Mouse (Mus musculus) embryonic facial prominence, embryonic 13.5 days (tissue): ENCODE results near the gene Baz2b. TPM values are rescaled to one million over a fixed set of nuclear protein-coding genes. Genes with fewer than 3 reads are reported as not detected.

ENCODE experiments used
- ATAC-seq: fragments of 200-750 bp; cut with Nextera tagmentation; 2 replicates; pipeline ENCODE4 v1.8.0; 2017; ENCODE audit warnings: low read depth; ENCODE audit not compliant: insufficient number of reproducible peaks, insufficient read depth, low FRiP score, low TSS enrichment
- H3K27ac ChIP-seq: fragments of 300-500 bp; sonication (generic); 2 replicates; pipeline ENCODE4 v1.5.1; 2015; ENCODE audit warnings: moderate library complexity, mild to moderate bottlenecking, inconsistent platforms
- H3K27me3 ChIP-seq: fragments of 300-500 bp; sonication (generic); 2 replicates; pipeline ENCODE4 v1.6.1; 2015; ENCODE audit warnings: mild to moderate bottlenecking, inconsistent platforms
- H3K36me3 ChIP-seq: fragments of 300-500 bp; sonication (generic); 2 replicates; pipeline ENCODE4 v1.6.1; 2015; ENCODE audit warnings: mild to moderate bottlenecking, inconsistent platforms
- H3K4me1 ChIP-seq: fragments of 300-500 bp; sonication (generic); 2 replicates; pipeline ENCODE4 v1.6.1; 2015; ENCODE audit warnings: inconsistent platforms
- H3K4me2 ChIP-seq: fragments of 300-500 bp; sonication (generic); 2 replicates; pipeline ENCODE4 v1.6.1; 2015; ENCODE audit warnings: moderate library complexity, mild to moderate bottlenecking, inconsistent platforms
- H3K4me3 ChIP-seq: fragments of 300-500 bp; sonication (generic); 2 replicates; pipeline ENCODE4 v1.5.1; 2015; ENCODE audit warnings: mild to moderate bottlenecking, inconsistent platforms
- H3K9ac ChIP-seq: fragments of 300-500 bp; sonication (generic); 2 replicates; pipeline ENCODE4 v1.6.1; 2015; ENCODE audit warnings: mild to moderate bottlenecking, inconsistent platforms
- H3K9me3 ChIP-seq: fragments of 300-500 bp; sonication (generic); 2 replicates; pipeline ENCODE4 v1.6.1; 2016; ENCODE audit warnings: inconsistent platforms
- WGBS: fragments of 180-500 bp; shearing (Covaris S2); methylation state at CpG from one replicate; pipeline ENCODE4 v1.1.7; 2015; ENCODE audit warnings: mixed read lengths; 5-methylcytosine and 5-hydroxymethylcytosine counted together
- polyA plus RNA-seq: library from polyadenylated mRNA; unstranded; fragments of >200 nt; fragmentation: Nextera tagmentation; extraction: Ambion mirVana; gene quantifications from 2 replicates; pipeline ENCODE4 v1.2.1, GENCODE M21; 2015

Baz2b gene
- polyA plus RNA-seq, 1 experiment from 2014 or later: 70.2 TPM

GRCm38 (mm10) chr2:60060185-60060775 is 149.4 kb downstream of the Baz2b start:
- Histone ChIP-seq H3K27ac (no peak overlapping the region), H3K9ac (no peak overlapping the region), H3K4me2 (no peak overlapping the region), H3K9me3 (peaks cover 7% of the 10 kb centered on the region; the same call in 1 of the 2 replicates), H3K36me3 (peaks cover 21% of the 10 kb centered on the region), H3K4me3 (no peak overlapping the region), H3K27me3 (no peaks in the 10 kb centered on the region), H3K4me1 (peaks cover 8% of the 10 kb centered on the region)
- no peak for ATAC-seq
- WGBS: 98% methylated on average over 1 of the region's 1 CpGs

DNA sequence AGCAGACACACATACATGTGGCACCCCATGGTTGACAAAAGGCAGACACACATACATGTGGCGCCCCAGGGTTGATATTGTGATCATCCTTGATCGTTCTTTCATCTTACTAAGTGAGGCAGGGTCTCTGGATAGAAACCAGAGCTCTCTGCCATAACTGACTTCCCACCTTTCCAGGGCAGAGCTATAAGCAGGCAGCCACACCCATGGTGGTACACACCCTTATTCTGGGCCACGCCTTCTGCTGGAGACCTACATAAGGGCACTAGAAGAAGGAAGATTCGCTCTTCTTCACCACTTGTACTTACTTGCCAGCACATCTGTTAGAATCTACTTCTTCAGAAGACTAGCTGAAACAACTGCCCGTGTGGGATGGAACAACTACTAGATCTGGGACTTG is 150.3 kb downstream of the Baz2b start:
- H3K4me2 ChIP-seq: no peak overlapping the region
- H3K36me3 ChIP-seq: peaks cover 12% of the 10 kb centered on the region
- no peak overlapping the region for H3K4me3 ChIP-seq
- 94% methylated on average over 5 of the region's 5 CpGs for WGBS
- H3K4me1 ChIP-seq: peaks cover 8% of the 10 kb centered on the region
- H3K9ac ChIP-seq: no peak overlapping the region
- no peak for ATAC-seq
- no peak overlapping the region for H3K27ac ChIP-seq
- no peaks in the 10 kb centered on the region for H3K27me3 ChIP-seq
- H3K9me3 ChIP-seq: peaks cover 5% of the 10 kb centered on the region; the same call in 1 of the 2 replicates

DNA sequence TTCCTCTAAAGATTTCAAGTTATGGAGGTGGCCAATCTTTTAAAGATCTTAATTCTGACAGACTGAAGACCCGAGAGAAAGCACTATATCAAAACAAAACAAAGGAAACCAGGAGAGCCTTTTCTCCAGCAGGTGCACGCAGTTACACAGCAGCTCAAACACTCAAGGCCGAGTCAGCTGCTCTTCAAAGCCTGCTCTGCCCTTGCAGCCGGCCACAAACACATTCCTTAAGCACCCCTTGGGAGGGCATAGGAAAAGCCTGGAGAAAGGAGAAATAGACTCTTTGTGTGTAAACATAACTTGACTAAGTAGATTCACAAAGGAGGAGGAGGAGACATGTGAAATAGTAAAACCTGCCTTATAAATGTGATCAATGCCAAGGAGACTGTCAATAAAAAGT is 153.6 kb downstream of the Baz2b start:
- Histone ChIP-seq H3K4me2 (no peak overlapping the region), H3K27ac (no peak overlapping the region), H3K27me3 (no peaks in the 10 kb centered on the region), H3K9ac (no peak overlapping the region), H3K36me3 (no peaks in the 10 kb centered on the region), H3K4me3 (no peak overlapping the region), H3K9me3 (no peaks in the 10 kb centered on the region), H3K4me1 (peaks cover 8% of the 10 kb centered on the region)
- 36% methylated on average over 4 of the region's 4 CpGs for WGBS
- no peak for ATAC-seq

- no peaks in the 10 kb centered on the region for H3K9me3 ChIP-seq
- no peaks in the 10 kb centered on the region for H3K27me3 ChIP-seq
- no peaks in the 10 kb centered on the region for H3K36me3 ChIP-seq
- H3K9ac ChIP-seq: no peak overlapping the region
- H3K27ac ChIP-seq: no peak overlapping the region
- H3K4me1 ChIP-seq: peaks cover 8% of the 10 kb centered on the region
- H3K4me3 ChIP-seq: no peak overlapping the region
- 85% methylated on average over 10 of the region's 10 CpGs for WGBS
- H3K4me2 ChIP-seq: no peak overlapping the region
- no peak for ATAC-seq
Observed at GRCm38 (mm10) chr2:60054808-60055535, 154.7 kb downstream of the Baz2b start.

- Histone ChIP-seq H3K27me3 (no peaks in the 10 kb centered on the region), H3K4me2 (no peak overlapping the region), H3K9me3 (no peaks in the 10 kb centered on the region), H3K27ac (no peak overlapping the region), H3K4me3 (no peak overlapping the region), H3K9ac (no peak overlapping the region), H3K4me1 (peaks cover 8% of the 10 kb centered on the region), H3K36me3 (no peaks in the 10 kb centered on the region)
- WGBS: 84% methylated on average over 11 of the region's 11 CpGs
- ATAC-seq: no peak
Observed at GRCm38 (mm10) chr2:60053222-60054010, 156.2 kb downstream of the Baz2b start.

GRCm38 (mm10) chr2:60050667-60051460 is 158.8 kb downstream of the Baz2b start:
- Histone ChIP-seq H3K9me3 (no peaks in the 10 kb centered on the region), H3K4me1 (peaks cover 1% of the 10 kb centered on the region; the same call in 1 of the 2 replicates), H3K27me3 (no peaks in the 10 kb centered on the region), H3K27ac (no peak overlapping the region), H3K4me3 (no peak overlapping the region), H3K9ac (no peak overlapping the region), H3K4me2 (no peak overlapping the region), H3K36me3 (no peaks in the 10 kb centered on the region)
- ATAC-seq: no peak
- 77% methylated on average over 9 of the region's 9 CpGs for WGBS

DNA sequence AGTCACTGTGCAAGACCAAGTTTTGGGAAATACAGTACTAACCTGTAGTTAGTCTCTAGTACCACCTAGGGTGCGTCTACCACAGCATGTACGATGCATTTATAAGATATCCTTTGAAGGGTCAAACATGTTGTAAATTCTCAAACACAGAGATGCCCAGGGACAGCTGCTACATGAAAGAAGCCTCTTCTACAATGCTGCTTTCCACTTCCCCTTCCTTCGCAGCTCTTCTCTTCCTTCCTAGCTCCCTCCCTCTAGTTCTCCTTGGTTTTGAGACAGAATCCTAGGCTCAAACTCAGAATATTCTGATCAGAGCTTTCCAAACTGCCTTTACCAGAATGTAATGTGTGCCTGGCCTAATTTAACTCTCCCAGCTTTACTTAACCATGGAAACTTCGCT is 159.8 kb downstream of the Baz2b start:
- Histone ChIP-seq H3K4me3 (no peak overlapping the region), H3K9ac (no peak overlapping the region), H3K36me3 (no peaks in the 10 kb centered on the region), H3K27ac (no peak overlapping the region), H3K4me1 (no peaks in the 10 kb centered on the region), H3K9me3 (no peaks in the 10 kb centered on the region), H3K27me3 (no peaks in the 10 kb centered on the region), H3K4me2 (no peak overlapping the region)
- no peak for ATAC-seq
- 93% methylated on average over 4 of the region's 4 CpGs for WGBS

- H3K4me2 ChIP-seq: no peak overlapping the region
- 96% methylated on average over 9 of the region's 9 CpGs for WGBS
- H3K4me3 ChIP-seq: no peak overlapping the region
- no peaks in the 10 kb centered on the region for H3K9me3 ChIP-seq
- no peaks in the 10 kb centered on the region for H3K27me3 ChIP-seq
- ATAC-seq: no peak
- no peak overlapping the region for H3K9ac ChIP-seq
- no peak overlapping the region for H3K27ac ChIP-seq
- H3K36me3 ChIP-seq: no peaks in the 10 kb centered on the region
- no peaks in the 10 kb centered on the region for H3K4me1 ChIP-seq
Observed at GRCm38 (mm10) chr2:60049351-60049750, 160.3 kb downstream of the Baz2b start.

GRCm38 (mm10) chr2:60045995-60046394 is 163.6 kb downstream of the Baz2b start:
- H3K27me3 ChIP-seq: no peaks in the 10 kb centered on the region
- no peak overlapping the region for H3K9ac ChIP-seq
- H3K4me2 ChIP-seq: no peak overlapping the region
- 58% methylated on average over 1 of the region's 1 CpGs for WGBS
- H3K4me3 ChIP-seq: no peak overlapping the region
- H3K36me3 ChIP-seq: no peaks in the 10 kb centered on the region
- no peak overlapping the region for H3K27ac ChIP-seq
- H3K4me1 ChIP-seq: no peaks in the 10 kb centered on the region
- no peak for ATAC-seq
- no peaks in the 10 kb centered on the region for H3K9me3 ChIP-seq

DNA sequence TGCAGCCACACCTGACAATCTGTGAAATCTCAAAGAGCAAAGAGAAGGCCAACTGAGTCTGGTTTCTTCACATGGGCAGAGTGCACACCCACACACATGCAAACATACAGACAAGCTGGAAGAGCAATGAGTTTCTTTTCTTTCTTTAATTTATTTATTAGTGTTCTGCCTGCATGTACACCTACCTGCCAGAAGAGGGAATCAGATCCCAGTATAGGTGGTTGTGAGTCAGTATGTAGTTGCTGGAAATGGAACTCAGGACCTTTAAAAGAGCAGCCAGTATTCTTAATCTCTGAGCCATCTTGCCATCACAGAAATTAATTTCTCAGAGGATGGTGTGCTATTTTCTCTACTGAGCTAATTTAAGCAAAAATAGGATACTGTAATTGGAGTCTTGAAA is 164.7 kb downstream of the Baz2b start:
- no peak for ATAC-seq
- no peaks in the 10 kb centered on the region for H3K4me1 ChIP-seq
- H3K4me3 ChIP-seq: no peak overlapping the region

GRCm38 (mm10) chr2:60044540-60044939 is 165.1 kb downstream of the Baz2b start:
- no peak overlapping the region for H3K9ac ChIP-seq
- no peak overlapping the region for H3K4me3 ChIP-seq
- H3K27ac ChIP-seq: no peak overlapping the region
- H3K4me1 ChIP-seq: no peaks in the 10 kb centered on the region
- H3K27me3 ChIP-seq: no peaks in the 10 kb centered on the region
- no peak for ATAC-seq
- no peaks in the 10 kb centered on the region for H3K36me3 ChIP-seq
- no peaks in the 10 kb centered on the region for H3K9me3 ChIP-seq
- 74% methylated on average over 2 of the region's 2 CpGs for WGBS
- H3K4me2 ChIP-seq: no peak overlapping the region

More for the DNA sequence above, 164.7 kb downstream of the Baz2b start:
- no peaks in the 10 kb centered on the region for H3K9me3 ChIP-seq
- no peak overlapping the region for H3K9ac ChIP-seq
- no peak overlapping the region for H3K4me2 ChIP-seq
- no peaks in the 10 kb centered on the region for H3K36me3 ChIP-seq
- H3K27ac ChIP-seq: no peak overlapping the region
- no peaks in the 10 kb centered on the region for H3K27me3 ChIP-seq
